Mouse (Mus musculus) limb, embryonic 15.5 days (tissue): ENCODE measurements around the gene Zfp775. TPM values are rescaled to one million over a fixed set of nuclear protein-coding genes. Genes with fewer than 3 reads are reported as not detected.

Source experiments
- ATAC-seq: fragments of 200-750 bp; cut with Nextera tagmentation; 2 replicates; pipeline ENCODE4 v1.8.0; 2017; ENCODE audit warnings: low read depth, moderate TSS enrichment; ENCODE audit not compliant: insufficient number of reproducible peaks, low FRiP score, low TSS enrichment
- H3K27ac ChIP-seq: fragments of 300-500 bp; sonication (generic); 2 replicates; pipeline ENCODE4 v1.5.1; 2015; ENCODE audit warnings: moderate library complexity, mild to moderate bottlenecking, inconsistent platforms
- H3K27me3 ChIP-seq: fragments of 300-500 bp; sonication (generic); 2 replicates; pipeline ENCODE4 v1.6.1; 2015; ENCODE audit warnings: inconsistent platforms
- H3K36me3 ChIP-seq: fragments of 300-500 bp; sonication (generic); 2 replicates; pipeline ENCODE4 v1.6.1; 2015; ENCODE audit warnings: inconsistent platforms
- H3K4me1 ChIP-seq: fragments of 300-500 bp; sonication (generic); 2 replicates; pipeline ENCODE4 v1.6.1; 2015; ENCODE audit warnings: inconsistent platforms
- H3K4me2 ChIP-seq: fragments of 300-500 bp; sonication (generic); 2 replicates; pipeline ENCODE4 v1.6.1; 2015; ENCODE audit warnings: mild to moderate bottlenecking, inconsistent platforms
- H3K4me3 ChIP-seq: fragments of 300-500 bp; sonication (generic); 2 replicates; pipeline ENCODE4 v1.5.1; 2015; ENCODE audit warnings: mild to moderate bottlenecking, inconsistent platforms
- H3K9ac ChIP-seq: fragments of 300-500 bp; sonication (generic); 2 replicates; pipeline ENCODE4 v1.6.1; 2015; ENCODE audit warnings: inconsistent platforms
- H3K9me3 ChIP-seq: fragments of 300-500 bp; sonication (generic); 2 replicates; pipeline ENCODE4 v1.6.1; 2016; ENCODE audit warnings: inconsistent platforms
- WGBS: fragments of 180-500 bp; shearing (Covaris S2); methylation state at CpG from one replicate; pipeline ENCODE4 v1.1.7; 2015; 5-methylcytosine and 5-hydroxymethylcytosine counted together
- polyA plus RNA-seq: library from polyadenylated mRNA; unstranded; fragments of >200 nt; fragmentation: Nextera tagmentation; extraction: Ambion mirVana; gene quantifications from 2 replicates; pipeline ENCODE4 v1.2.1, GENCODE M21; 2015

Zfp775 gene
- polyA plus RNA-seq, 1 experiment from 2014 or later = 5.4 TPM

GRCm38 (mm10) chr6:48569065-48569807 is 32.6 kb upstream of the Zfp775 start:
- 78% methylated on average over 8 of the region's 8 CpGs for WGBS
- no peak for ATAC-seq
- peaks cover 34% of the 10 kb centered on the region for H3K4me1 ChIP-seq
- H3K4me3 ChIP-seq = no peak overlapping the region
- H3K27me3 ChIP-seq = no peaks in the 10 kb centered on the region
- no peaks in the 10 kb centered on the region for H3K9me3 ChIP-seq
- peaks cover 6% of the 10 kb centered on the region; the same call in 1 of the 2 replicates for H3K36me3 ChIP-seq
- H3K9ac ChIP-seq = no peak overlapping the region
- no peak overlapping the region for H3K4me2 ChIP-seq
- no peak overlapping the region for H3K27ac ChIP-seq

GRCm38 (mm10) chr6:48572014-48572413 is 29.8 kb upstream of the Zfp775 start:
- Histone ChIP-seq H3K36me3 (no peaks in the 10 kb centered on the region), H3K4me3 (no peak overlapping the region), H3K4me1 (peaks cover 23% of the 10 kb centered on the region), H3K9me3 (no peaks in the 10 kb centered on the region), H3K4me2 (no peak overlapping the region), H3K27ac (peak overlapping the region; percentile 50; the same call in 1 of the 2 replicates), H3K9ac (no peak overlapping the region), H3K27me3 (no peaks in the 10 kb centered on the region)
- WGBS = 89% methylated on average over 5 of the region's 5 CpGs
- no peak for ATAC-seq

GRCm38 (mm10) chr6:48572572-48573061 is 29.2 kb upstream of the Zfp775 start, which contains the start of gene Rarres2:
Gene Rarres2, minus strand, starts transcription at chr6:48572789.
- H3K9me3 ChIP-seq = no peaks in the 10 kb centered on the region
- no peaks in the 10 kb centered on the region for H3K27me3 ChIP-seq
- peak within 1 kb of the TSS; percentile 50 for H3K27ac ChIP-seq
- H3K4me3 ChIP-seq = no peak within 1 kb of the TSS
- H3K36me3 ChIP-seq = no peaks in the 10 kb centered on the region
- peaks cover 23% of the 10 kb centered on the region for H3K4me1 ChIP-seq
- ATAC-seq = 0 out of 2 replicates have a peak, but pooled peaks have one; percentile 26
- no peak within 1 kb of the TSS; the same call in 1 of the 2 replicates for H3K4me2 ChIP-seq
- WGBS = 14% methylated on average over 6 of the region's 6 CpGs
- H3K9ac ChIP-seq = no peak within 1 kb of the TSS

- no peak overlapping the region for H3K4me2 ChIP-seq
- H3K36me3 ChIP-seq = no peaks in the 10 kb centered on the region
- H3K4me1 ChIP-seq = peaks cover 21% of the 10 kb centered on the region
- H3K27ac ChIP-seq = peak overlapping the region; percentile 50; the same call in 1 of the 2 replicates
- no peak overlapping the region for H3K4me3 ChIP-seq
- H3K27me3 ChIP-seq = no peaks in the 10 kb centered on the region
- H3K9ac ChIP-seq = no peak overlapping the region
- H3K9me3 ChIP-seq = no peaks in the 10 kb centered on the region
- 38% methylated on average over 10 of the region's 10 CpGs for WGBS
- no peak for ATAC-seq
These were observed 28.6 kb upstream of the Zfp775 start for GRCm38 (mm10) chr6:48573280-48573679.

GRCm38 (mm10) chr6:48573981-48574380 is 27.9 kb upstream of the Zfp775 start:
- Histone ChIP-seq H3K27me3 (no peaks in the 10 kb centered on the region), H3K4me3 (no peak overlapping the region), H3K4me1 (peaks cover 15% of the 10 kb centered on the region), H3K4me2 (no peak overlapping the region), H3K9me3 (no peaks in the 10 kb centered on the region), H3K36me3 (no peaks in the 10 kb centered on the region), H3K27ac (0 out of 2 replicates have a peak overlapping the region, but pooled peaks have one; percentile 33), H3K9ac (no peak overlapping the region)
- 59% methylated on average over 3 of the region's 3 CpGs for WGBS
- ATAC-seq = no peak

GRCm38 (mm10) chr6:48578736-48579135 is 23.1 kb upstream of the Zfp775 start:
- Histone ChIP-seq H3K27ac (no peak overlapping the region), H3K4me1 (no peaks in the 10 kb centered on the region), H3K9me3 (no peaks in the 10 kb centered on the region), H3K4me2 (no peak overlapping the region), H3K27me3 (no peaks in the 10 kb centered on the region), H3K9ac (no peak overlapping the region), H3K4me3 (no peak overlapping the region), H3K36me3 (no peaks in the 10 kb centered on the region)
- 48% methylated on average over 5 of the region's 5 CpGs for WGBS
- no peak for ATAC-seq

GRCm38 (mm10) chr6:48579215-48579648 is 22.6 kb upstream of the Zfp775 start:
- no peak overlapping the region for H3K4me3 ChIP-seq
- 24% methylated on average over 5 of the region's 5 CpGs for WGBS
- H3K27me3 ChIP-seq = no peaks in the 10 kb centered on the region
- no peaks in the 10 kb centered on the region for H3K36me3 ChIP-seq
- H3K4me2 ChIP-seq = no peak overlapping the region
- H3K4me1 ChIP-seq = no peaks in the 10 kb centered on the region
- H3K9me3 ChIP-seq = no peaks in the 10 kb centered on the region
- no peak for ATAC-seq
- H3K9ac ChIP-seq = no peak overlapping the region
- no peak overlapping the region for H3K27ac ChIP-seq

- no peak for ATAC-seq
- no peaks in the 10 kb centered on the region for H3K9me3 ChIP-seq
- no peaks in the 10 kb centered on the region for H3K27me3 ChIP-seq
- no peak overlapping the region for H3K9ac ChIP-seq
- H3K27ac ChIP-seq = no peak overlapping the region
- no peaks in the 10 kb centered on the region for H3K36me3 ChIP-seq
- WGBS = 63% methylated on average over 3 of the region's 3 CpGs
- H3K4me3 ChIP-seq = no peak overlapping the region
- no peak overlapping the region for H3K4me2 ChIP-seq
- no peaks in the 10 kb centered on the region for H3K4me1 ChIP-seq
These were observed 20.6 kb upstream of the Zfp775 start for GRCm38 (mm10) chr6:48581257-48581656.

- H3K4me3 ChIP-seq = no peak overlapping the region
- no peak overlapping the region for H3K27ac ChIP-seq
- H3K36me3 ChIP-seq = no peaks in the 10 kb centered on the region
- no peaks in the 10 kb centered on the region for H3K9me3 ChIP-seq
- H3K4me2 ChIP-seq = no peak overlapping the region
- no peaks in the 10 kb centered on the region for H3K27me3 ChIP-seq
- no peak for ATAC-seq
- H3K9ac ChIP-seq = no peak overlapping the region
- no peaks in the 10 kb centered on the region for H3K4me1 ChIP-seq
- WGBS = 81% methylated on average over 3 of the region's 3 CpGs
These were observed 19.8 kb upstream of the Zfp775 start for GRCm38 (mm10) chr6:48582037-48582436.

GRCm38 (mm10) chr6:48589194-48589750 is 12.6 kb upstream of the Zfp775 start, which contains the start of gene Gm45021:
Gene Gm45021, plus strand, starts transcription at chr6:48589610.
- ATAC-seq = no peak
- 21% methylated on average over 6 of the region's 6 CpGs for WGBS
- no peak within 1 kb of the TSS for H3K4me2 ChIP-seq
- no peaks in the 10 kb centered on the region for H3K27me3 ChIP-seq
- H3K4me3 ChIP-seq = no peak within 1 kb of the TSS
- H3K9ac ChIP-seq = no peak within 1 kb of the TSS
- no peaks in the 10 kb centered on the region for H3K36me3 ChIP-seq
- H3K9me3 ChIP-seq = no peaks in the 10 kb centered on the region
- H3K4me1 ChIP-seq = peaks cover 13% of the 10 kb centered on the region
- H3K27ac ChIP-seq = 0 out of 2 replicates have a peak within 1 kb of the TSS, but pooled peaks have one; percentile 8

- WGBS = 84% methylated on average over 3 of the region's 3 CpGs
These were observed 10.5 kb upstream of the Zfp775 start for GRCm38 (mm10) chr6:48591221-48591845.

More at GRCm38 (mm10) chr6:48591221-48591845, 10.5 kb upstream of the Zfp775 start:
- no peak overlapping the region for H3K4me2 ChIP-seq
- H3K27ac ChIP-seq = no peak overlapping the region
- no peak for ATAC-seq
- H3K9ac ChIP-seq = no peak overlapping the region
- H3K4me1 ChIP-seq = peaks cover 26% of the 10 kb centered on the region
- no peaks in the 10 kb centered on the region for H3K27me3 ChIP-seq
- peaks cover 4% of the 10 kb centered on the region for H3K36me3 ChIP-seq
- H3K9me3 ChIP-seq = 0 out of 2 replicates have a peak, but pooled peaks cover 1% of the 10 kb centered on the region
- no peak overlapping the region for H3K4me3 ChIP-seq
